Mouse (Mus musculus) forebrain, embryonic 12.5 days (tissue): ENCODE measurements at regions not wholly inside any gene's neighbourhood (a gene's known extent, or its start where the extent isn't known, plus 50 kb on each side); places are given as distances from the start of the nearest gene placed in this dataset.
"Not testable (repeated sequence)": the region's sequence is repeated elsewhere in the genome, so short reads cannot be mapped to it uniquely, and the experiment has no call there.

Experiments used
- ATAC-seq: fragments of 200-750 bp; cut with Nextera tagmentation; 2 replicates; pipeline ENCODE4 v1.8.0; 2017; ENCODE audit warnings: moderate TSS enrichment; ENCODE audit not compliant: low FRiP score
- H3K27ac ChIP-seq: fragments of 300-500 bp; sonication (generic); 2 replicates; pipeline ENCODE4 v1.5.1; 2016; ENCODE audit warnings: mild to moderate bottlenecking
- H3K27me3 ChIP-seq: fragments of 300-500 bp; sonication (generic); 2 replicates; pipeline ENCODE4 v1.6.1; 2016; ENCODE audit warnings: mild to moderate bottlenecking
- H3K36me3 ChIP-seq: fragments of 300-500 bp; sonication (generic); replicated peaks from 2 replicates; pipeline ENCODE4 v1.6.1; 2016; ENCODE audit warnings: mild to moderate bottlenecking
- H3K4me1 ChIP-seq: fragments of 300-500 bp; sonication (generic); 2 replicates; pipeline ENCODE4 v1.6.1; 2016
- H3K4me2 ChIP-seq: fragments of 300-500 bp; sonication (generic); 2 replicates; pipeline ENCODE4 v1.6.1; 2016; ENCODE audit warnings: mild to moderate bottlenecking, moderate library complexity
- H3K4me3 ChIP-seq: fragments of 300-500 bp; sonication (generic); replicated peaks from 2 replicates; pipeline ENCODE4 v1.5.1; 2016; ENCODE audit warnings: mild to moderate bottlenecking
- H3K9ac ChIP-seq: fragments of 300-500 bp; sonication (generic); 2 replicates; pipeline ENCODE4 v1.6.1; 2016; ENCODE audit warnings: mild to moderate bottlenecking
- H3K9me3 ChIP-seq: fragments of 300-500 bp; sonication (generic); 2 replicates; pipeline ENCODE4 v1.6.1; 2016
- WGBS: fragments of 180-500 bp; shearing (Covaris S2); methylation state at CpG from one replicate; pipeline ENCODE4 v1.1.7; 2016; 5-methylcytosine and 5-hydroxymethylcytosine counted together

- no peak overlapping the region for H3K4me3 ChIP-seq
- H3K27ac ChIP-seq = no peak overlapping the region
- no peaks in the 10 kb centered on the region for H3K9me3 ChIP-seq
- H3K4me1 ChIP-seq = no peaks in the 10 kb centered on the region
- ATAC-seq = no peak
- H3K36me3 ChIP-seq = no peaks in the 10 kb centered on the region
- H3K4me2 ChIP-seq = no peak overlapping the region
- no peak overlapping the region for H3K9ac ChIP-seq
- no peaks in the 10 kb centered on the region for H3K27me3 ChIP-seq
Measured at GRCm38 (mm10) chr14:38237471-38237870, 1102.4 kb upstream of the Ghitm start.

GRCm38 (mm10) chr14:38208591-38208990 is 1073.5 kb upstream of the Ghitm start:
- H3K27me3 ChIP-seq = no peaks in the 10 kb centered on the region
- no peaks in the 10 kb centered on the region for H3K9me3 ChIP-seq
- no peaks in the 10 kb centered on the region for H3K36me3 ChIP-seq
- ATAC-seq = no peak
- H3K4me2 ChIP-seq = no peak overlapping the region
- no peak overlapping the region for H3K4me3 ChIP-seq
- H3K9ac ChIP-seq = no peak overlapping the region
- no peaks in the 10 kb centered on the region for H3K4me1 ChIP-seq
- H3K27ac ChIP-seq = no peak overlapping the region

- H3K27me3 ChIP-seq = no peaks in the 10 kb centered on the region
- no peak for ATAC-seq
Measured at GRCm38 (mm10) chr14:38191771-38192170, 1056.7 kb upstream of the Ghitm start.

GRCm38 (mm10) chr14:38185606-38186005 is 1050.5 kb upstream of the Ghitm start:
- H3K36me3 ChIP-seq, H3K9me3 ChIP-seq, H3K27me3 ChIP-seq, H3K9ac ChIP-seq, H3K4me2 ChIP-seq, H3K4me1 ChIP-seq, H3K27ac ChIP-seq, ATAC-seq, H3K4me3 ChIP-seq: not testable (repeated sequence)

More at GRCm38 (mm10) chr14:38191771-38192170, 1056.7 kb upstream of the Ghitm start:
- no peaks in the 10 kb centered on the region for H3K36me3 ChIP-seq
- no peaks in the 10 kb centered on the region for H3K9me3 ChIP-seq
- no peaks in the 10 kb centered on the region for H3K4me1 ChIP-seq
- H3K27ac ChIP-seq = no peak overlapping the region
- no peak overlapping the region for H3K4me2 ChIP-seq
- no peak overlapping the region for H3K9ac ChIP-seq
- 55% methylated on average over 1 of the region's 1 CpGs for WGBS
- H3K4me3 ChIP-seq = no peak overlapping the region

- Histone ChIP-seq H3K27me3 (no peaks in the 10 kb centered on the region), H3K27ac (no peak overlapping the region), H3K36me3 (no peaks in the 10 kb centered on the region), H3K4me2 (no peak overlapping the region), H3K4me3 (no peak overlapping the region), H3K9ac (no peak overlapping the region), H3K9me3 (no peaks in the 10 kb centered on the region), H3K4me1 (no peaks in the 10 kb centered on the region)
- ATAC-seq = no peak
Measured at GRCm38 (mm10) chr14:38152843-38153242, 1017.8 kb upstream of the Ghitm start.

GRCm38 (mm10) chr14:38130719-38131118 is 995.6 kb upstream of the Ghitm start:
- no peaks in the 10 kb centered on the region for H3K9me3 ChIP-seq
- no peak overlapping the region for H3K27ac ChIP-seq
- no peak overlapping the region for H3K4me2 ChIP-seq
- no peaks in the 10 kb centered on the region for H3K27me3 ChIP-seq
- no peaks in the 10 kb centered on the region for H3K36me3 ChIP-seq
- 0 out of 2 replicates have a peak, but pooled peaks have one; percentile 36 for ATAC-seq
- no peak overlapping the region for H3K9ac ChIP-seq
- WGBS = 36% methylated on average over 3 of the region's 3 CpGs
- peaks cover 2% of the 10 kb centered on the region; the same call in 1 of the 2 replicates for H3K4me1 ChIP-seq
- H3K4me3 ChIP-seq = no peak overlapping the region
